Mouse (Mus musculus) thymus, adult 2 months (tissue): ENCODE data around the gene Wdcp.

Source experiments
- CTCF ChIP-seq: fragments of 200-500 bp; IDR thresholded peaks from 2 replicates; pipeline ENCODE4 v1.5.1; 2012; ENCODE audit warnings: mild to moderate bottlenecking, control low read depth, low read length, moderate library complexity, borderline replicate concordance; ENCODE audit not compliant: control insufficient read depth, poor library complexity, insufficient read depth; ENCODE audit errors: extremely low read depth
- POLR2A ChIP-seq: fragments of 200-500 bp; IDR thresholded peaks from 2 replicates; pipeline ENCODE4 v1.6.1; 2012; ENCODE audit warnings: mild to moderate bottlenecking, low read length, control low read depth, moderate library complexity; ENCODE audit not compliant: control insufficient read depth, poor library complexity, insufficient read depth; ENCODE audit errors: extremely low read depth

DNA sequence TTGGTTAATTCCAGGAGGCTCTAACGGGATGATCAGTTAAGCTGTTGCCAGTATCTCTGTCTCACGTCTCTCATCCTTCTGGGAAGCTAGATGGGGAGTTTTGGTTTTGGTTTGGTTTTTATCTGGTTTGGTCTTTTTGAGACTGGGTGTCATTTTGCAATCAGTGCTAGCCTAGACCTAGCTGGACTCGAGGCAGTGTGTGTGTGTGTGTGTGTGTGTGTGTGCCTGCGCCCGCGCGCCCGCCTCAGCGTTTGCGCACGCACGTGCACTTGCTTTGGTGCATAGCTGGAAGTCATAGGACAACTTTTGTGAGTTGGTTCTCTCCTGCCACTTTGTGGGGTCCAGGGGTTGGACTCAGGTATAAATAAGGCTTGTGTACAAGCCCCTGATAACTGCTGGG, 638 bp downstream of the Wdcp start:
- TF ChIP-seq POLR2A: no peak
- no peak for TF ChIP-seq CTCF
